Mouse (Mus musculus) testis, adult 2 months (tissue): ENCODE results near the gene Gm32717.
"Not testable (repeated sequence)": the region's sequence is repeated elsewhere in the genome, so short reads cannot be mapped to it uniquely, and the experiment has no call there.

Experiments
- CTCF ChIP-seq: fragments of 200-500 bp; IDR thresholded peaks from 2 replicates; pipeline ENCODE4 v1.5.1; 2012; ENCODE audit warnings: low read depth, mild to moderate bottlenecking, inconsistent platforms, low read length, moderate library complexity; ENCODE audit not compliant: control insufficient read depth, insufficient read depth, insufficient replicate concordance
- POLR2A ChIP-seq: fragments of 200-500 bp; IDR thresholded peaks from 2 replicates; pipeline ENCODE4 v1.6.1; 2012; ENCODE audit warnings: low read depth, mild to moderate bottlenecking, inconsistent platforms, low read length, moderate library complexity; ENCODE audit not compliant: control insufficient read depth

DNA sequence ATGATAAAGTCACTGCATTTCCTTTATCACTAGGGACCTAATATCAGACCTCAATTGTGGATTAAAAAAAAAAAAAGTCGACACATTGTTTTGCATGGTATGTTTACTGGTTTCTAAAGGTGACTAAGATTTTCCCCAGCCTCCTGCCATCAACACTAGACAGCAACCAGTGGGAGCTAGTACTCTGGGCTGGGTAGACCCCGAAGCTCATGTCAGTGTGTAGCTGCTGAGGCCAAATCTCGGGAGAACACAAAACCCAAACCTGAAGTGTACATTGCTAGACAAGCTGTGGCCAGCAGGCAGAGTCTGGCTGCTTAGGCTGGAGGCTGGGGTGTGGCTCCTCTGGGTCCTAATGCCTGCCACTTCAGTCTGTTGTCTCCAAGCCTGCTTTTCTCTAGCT lies 45.4 kb downstream of the Gm32717 start:
- TF ChIP-seq POLR2A, CTCF: not testable (repeated sequence)
